Mouse (Mus musculus) megakaryocyte, embryonic 14.5 days (primary cell): ENCODE results near the gene Cercam.

Source experiments
- FLI1 ChIP-seq: IDR thresholded peaks from 2 replicates; pipeline ENCODE4 v1.6.1; 2012; ENCODE audit warnings: low read length, inconsistent platforms, mixed read lengths
- GATA1 ChIP-seq: IDR thresholded peaks from 3 replicates; pipeline ENCODE4 v1.6.1; 2012; ENCODE audit warnings: mixed read lengths, low read length, inconsistent platforms, borderline replicate concordance

DNA sequence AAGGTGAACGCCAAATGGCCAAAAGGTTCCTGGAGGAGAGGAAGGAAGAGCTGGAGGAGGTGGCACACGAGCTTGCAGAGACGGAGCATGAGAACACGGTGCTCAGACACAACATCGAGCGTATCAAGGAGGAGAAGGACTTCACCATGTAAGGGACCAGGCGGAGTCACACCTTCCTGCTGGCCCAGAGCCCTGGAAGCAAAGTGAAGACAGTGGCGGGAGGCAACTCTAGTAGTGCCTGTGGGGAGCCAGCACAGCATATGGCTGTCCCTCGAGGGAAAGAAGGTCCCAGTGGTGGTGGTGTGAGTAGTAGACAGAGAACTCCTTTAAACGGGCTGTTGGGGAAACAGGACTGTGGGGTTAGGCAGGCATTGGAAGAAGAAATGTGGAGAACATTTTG is 33.2 kb downstream of the Cercam start:
- no peak for TF ChIP-seq GATA1
- no peak for TF ChIP-seq FLI1
